Mouse (Mus musculus) limb, embryonic 13.5 days (tissue): Measurements from ENCODE around the gene Sept4. TPM values are rescaled to one million over a fixed set of nuclear protein-coding genes. Genes with fewer than 3 reads are reported as not detected.

Experiments
- ATAC-seq: fragments of 200-750 bp; cut with Nextera tagmentation; 2 replicates; pipeline ENCODE4 v1.8.0; 2017; ENCODE audit warnings: low read depth, moderate number of reproducible peaks, moderate TSS enrichment; ENCODE audit not compliant: low FRiP score
- H3K27ac ChIP-seq: fragments of 300-500 bp; sonication (generic); 2 replicates; pipeline ENCODE4 v1.5.1; 2015; ENCODE audit warnings: inconsistent platforms, mild to moderate bottlenecking, moderate library complexity
- H3K27me3 ChIP-seq: fragments of 300-500 bp; sonication (generic); 2 replicates; pipeline ENCODE4 v1.6.1; 2015; ENCODE audit warnings: mild to moderate bottlenecking, inconsistent platforms
- H3K36me3 ChIP-seq: fragments of 300-500 bp; sonication (generic); 2 replicates; pipeline ENCODE4 v1.6.1; 2015; ENCODE audit warnings: inconsistent platforms, mild to moderate bottlenecking, moderate library complexity
- H3K4me1 ChIP-seq: fragments of 300-500 bp; sonication (generic); 2 replicates; pipeline ENCODE4 v1.6.1; 2015; ENCODE audit warnings: inconsistent platforms
- H3K4me2 ChIP-seq: fragments of 300-500 bp; sonication (generic); replicated peaks from 2 replicates; pipeline ENCODE4 v1.6.1; 2015; ENCODE audit warnings: inconsistent platforms, mild to moderate bottlenecking, moderate library complexity
- H3K4me3 ChIP-seq: fragments of 300-500 bp; sonication (generic); 2 replicates; pipeline ENCODE4 v1.5.1; 2015; ENCODE audit warnings: moderate library complexity, mild to moderate bottlenecking, inconsistent platforms
- H3K9ac ChIP-seq: fragments of 300-500 bp; sonication (generic); 2 replicates; pipeline ENCODE4 v1.6.1; 2015; ENCODE audit warnings: mild to moderate bottlenecking, inconsistent platforms
- H3K9me3 ChIP-seq: fragments of 300-500 bp; sonication (generic); 2 replicates; pipeline ENCODE4 v1.6.1; 2016; ENCODE audit warnings: inconsistent platforms
- WGBS: fragments of 180-500 bp; shearing (Covaris S2); methylation state at CpG from one replicate; pipeline ENCODE4 v1.1.7; 2015; 5-methylcytosine and 5-hydroxymethylcytosine counted together
- polyA plus RNA-seq: library from polyadenylated mRNA; unstranded; fragments of >200 nt; fragmentation: Nextera tagmentation; extraction: Ambion mirVana; gene quantifications from 2 replicates; pipeline ENCODE4 v1.2.1, GENCODE M21; 2015

Sept4 gene
- polyA plus RNA-seq, 1 experiment from 2014 or later, result 21.2 TPM

GRCm38 (mm10) chr11:87592713-87593598 is 24.3 kb downstream of the Sept4 start:
- Histone ChIP-seq H3K4me2 (peak overlapping the region; percentile 88), H3K9me3 (no peaks in the 10 kb centered on the region), H3K4me3 (peak overlapping the region; percentile 80), H3K4me1 (peaks cover 61% of the 10 kb centered on the region), H3K36me3 (peaks cover 18% of the 10 kb centered on the region), H3K9ac (peak overlapping the region; percentile 85), H3K27me3 (no peaks in the 10 kb centered on the region), H3K27ac (peak overlapping the region; percentile 89)
- ATAC-seq, result no peak
- 39% methylated on average over 13 of the region's 13 CpGs for WGBS

DNA sequence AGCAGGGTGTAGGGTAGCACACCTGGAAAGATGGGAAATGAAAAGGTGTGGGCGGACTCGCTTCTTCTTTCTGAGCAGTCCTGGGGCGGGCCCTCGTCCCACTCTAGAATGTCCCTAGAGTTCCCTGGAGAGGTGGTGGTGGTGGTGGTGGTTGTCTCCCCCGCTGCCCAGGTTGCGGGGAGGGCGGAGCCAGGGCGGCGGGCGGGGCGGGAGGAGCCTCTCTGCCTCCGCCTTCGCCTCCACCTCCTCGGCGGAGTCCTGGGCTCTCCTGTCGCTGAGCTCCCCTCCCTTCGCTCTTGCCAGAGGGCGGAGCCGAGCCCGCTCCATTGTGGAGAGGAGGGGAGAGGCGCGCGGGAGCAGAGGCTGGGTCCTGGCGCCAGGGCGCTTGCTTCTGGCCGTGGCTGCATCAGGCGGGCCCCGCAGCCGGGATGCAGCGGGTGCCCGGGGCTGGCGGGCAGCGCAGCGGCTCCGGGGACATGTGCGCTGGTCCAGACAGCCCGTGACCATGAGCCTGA is 26.7 kb downstream of the Sept4 start:
- H3K27me3 ChIP-seq, result no peaks in the 10 kb centered on the region
- ATAC-seq, result peak; percentile 54; the same call in 1 of the 2 replicates
- peaks cover 42% of the 10 kb centered on the region for H3K36me3 ChIP-seq
- WGBS, result 1% methylated on average over 32 of the region's 37 CpGs
- H3K4me3 ChIP-seq, result peak overlapping the region; percentile 88
- H3K27ac ChIP-seq, result peak overlapping the region; percentile 84
- no peaks in the 10 kb centered on the region for H3K9me3 ChIP-seq
- peaks cover 50% of the 10 kb centered on the region for H3K4me1 ChIP-seq
- peak overlapping the region; percentile 95 for H3K4me2 ChIP-seq
- peak overlapping the region; percentile 97 for H3K9ac ChIP-seq

GRCm38 (mm10) chr11:87595976-87596375 is 27.3 kb downstream of the Sept4 start:
- ATAC-seq, result no peak
- peak overlapping the region; percentile 97 for H3K9ac ChIP-seq
- H3K4me3 ChIP-seq, result peak overlapping the region; percentile 88
- H3K27me3 ChIP-seq, result no peaks in the 10 kb centered on the region
- H3K36me3 ChIP-seq, result peaks cover 48% of the 10 kb centered on the region
- 4% methylated on average over 7 of the region's 7 CpGs for WGBS
- H3K4me1 ChIP-seq, result peaks cover 44% of the 10 kb centered on the region
- peak overlapping the region; percentile 84 for H3K27ac ChIP-seq
- H3K9me3 ChIP-seq, result no peaks in the 10 kb centered on the region
- H3K4me2 ChIP-seq, result peak overlapping the region; percentile 95

DNA sequence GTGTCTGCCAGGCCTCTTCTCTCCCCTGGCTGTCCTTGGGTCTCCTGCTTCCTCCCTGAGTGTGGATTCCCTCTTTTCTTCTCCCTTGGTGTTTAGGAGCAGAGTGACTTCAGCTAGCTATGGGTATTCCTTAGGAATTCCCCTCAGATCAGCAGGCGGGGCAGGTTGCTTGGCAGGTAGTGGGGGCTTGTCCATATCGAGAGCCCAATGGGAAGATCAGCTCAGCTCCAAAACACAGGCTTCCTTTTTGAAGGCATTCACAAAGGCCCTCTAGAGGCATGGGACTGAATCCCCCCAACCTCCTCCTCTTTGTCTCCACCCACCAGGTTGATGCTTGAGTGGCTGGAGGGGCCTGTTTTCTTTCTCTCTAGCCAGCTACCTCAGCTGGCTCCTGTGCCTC is 27.8 kb downstream of the Sept4 start:
- Histone ChIP-seq H3K27me3 (no peaks in the 10 kb centered on the region), H3K36me3 (peaks cover 53% of the 10 kb centered on the region), H3K4me2 (peak overlapping the region; percentile 95), H3K9me3 (no peaks in the 10 kb centered on the region), H3K4me1 (peaks cover 44% of the 10 kb centered on the region), H3K4me3 (peak overlapping the region; percentile 88), H3K27ac (no peak overlapping the region; the same call in 1 of the 2 replicates), H3K9ac (peak overlapping the region; percentile 97)
- no peak for ATAC-seq
- 38% methylated on average over 2 of the region's 2 CpGs for WGBS

GRCm38 (mm10) chr11:87597061-87597460 is 28.4 kb downstream of the Sept4 start:
- H3K27me3 ChIP-seq, result no peaks in the 10 kb centered on the region
- no peaks in the 10 kb centered on the region for H3K9me3 ChIP-seq
- H3K4me3 ChIP-seq, result no peak overlapping the region
- H3K4me2 ChIP-seq, result peak overlapping the region; percentile 95
- H3K9ac ChIP-seq, result peak overlapping the region; percentile 97; the same call in 1 of the 2 replicates
- H3K36me3 ChIP-seq, result peaks cover 59% of the 10 kb centered on the region
- no peak for ATAC-seq
- H3K27ac ChIP-seq, result no peak overlapping the region
- peaks cover 44% of the 10 kb centered on the region for H3K4me1 ChIP-seq

DNA sequence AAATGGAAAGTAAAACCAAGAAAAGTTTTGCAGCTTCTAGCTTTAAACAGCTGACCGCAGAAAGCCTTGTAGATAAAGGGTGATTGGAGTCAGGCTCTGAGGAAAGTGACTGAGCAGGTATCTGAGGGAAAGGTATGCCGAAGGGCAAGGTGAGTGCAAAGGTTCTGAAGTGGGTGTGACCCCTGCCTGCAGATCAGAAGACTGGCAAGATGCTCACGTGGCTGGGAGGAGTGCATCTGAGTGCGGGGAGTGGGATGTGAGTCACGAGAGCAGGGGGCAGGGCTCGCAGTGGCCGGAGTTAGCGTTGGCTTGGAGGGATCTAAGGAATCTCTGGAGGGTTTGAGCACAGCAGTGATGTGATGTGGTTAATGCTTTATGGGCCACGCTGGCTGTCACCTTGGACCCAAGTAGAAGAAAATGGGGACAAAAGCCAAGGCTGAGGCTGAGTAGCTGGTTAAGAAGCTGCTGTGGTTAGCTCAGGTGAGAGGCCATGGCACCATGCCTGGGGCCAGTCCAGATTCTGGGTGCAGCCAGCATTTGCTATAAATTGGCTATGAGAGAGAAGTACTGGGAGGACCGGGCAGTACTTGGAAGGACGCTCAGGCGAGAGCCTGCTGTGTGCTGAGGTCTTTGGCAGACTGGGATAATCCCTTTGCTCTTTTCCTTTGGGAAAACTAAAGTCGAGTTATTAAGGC is 30.8 kb downstream of the Sept4 start:
- no peaks in the 10 kb centered on the region for H3K9me3 ChIP-seq
- no peak overlapping the region for H3K9ac ChIP-seq
- no peak for ATAC-seq
- no peak overlapping the region for H3K4me2 ChIP-seq
- H3K4me3 ChIP-seq, result no peak overlapping the region
- peaks cover 77% of the 10 kb centered on the region for H3K36me3 ChIP-seq
- WGBS, result 88% methylated on average over 13 of the region's 13 CpGs
- no peaks in the 10 kb centered on the region for H3K27me3 ChIP-seq
- H3K4me1 ChIP-seq, result peaks cover 25% of the 10 kb centered on the region
- H3K27ac ChIP-seq, result no peak overlapping the region

- no peak overlapping the region for H3K4me3 ChIP-seq
- H3K4me1 ChIP-seq, result peaks cover 18% of the 10 kb centered on the region
- H3K27me3 ChIP-seq, result no peaks in the 10 kb centered on the region
- H3K36me3 ChIP-seq, result peaks cover 86% of the 10 kb centered on the region
- WGBS, result 93% methylated on average over 10 of the region's 10 CpGs
- H3K4me2 ChIP-seq, result no peak overlapping the region
- ATAC-seq, result no peak
- no peak overlapping the region for H3K9ac ChIP-seq
- no peak overlapping the region for H3K27ac ChIP-seq
- H3K9me3 ChIP-seq, result no peaks in the 10 kb centered on the region
Measured at GRCm38 (mm10) chr11:87600322-87600853, 31.7 kb downstream of the Sept4 start.

- Histone ChIP-seq H3K9me3 (no peaks in the 10 kb centered on the region), H3K9ac (no peak overlapping the region), H3K4me1 (peaks cover 2% of the 10 kb centered on the region), H3K36me3 (peaks cover 99% of the 10 kb centered on the region), H3K27ac (no peak overlapping the region), H3K27me3 (no peaks in the 10 kb centered on the region), H3K4me3 (no peak overlapping the region), H3K4me2 (no peak overlapping the region)
- ATAC-seq, result no peak
- 93% methylated on average over 9 of the region's 9 CpGs for WGBS
Measured at GRCm38 (mm10) chr11:87602234-87602633, 33.5 kb downstream of the Sept4 start.

DNA sequence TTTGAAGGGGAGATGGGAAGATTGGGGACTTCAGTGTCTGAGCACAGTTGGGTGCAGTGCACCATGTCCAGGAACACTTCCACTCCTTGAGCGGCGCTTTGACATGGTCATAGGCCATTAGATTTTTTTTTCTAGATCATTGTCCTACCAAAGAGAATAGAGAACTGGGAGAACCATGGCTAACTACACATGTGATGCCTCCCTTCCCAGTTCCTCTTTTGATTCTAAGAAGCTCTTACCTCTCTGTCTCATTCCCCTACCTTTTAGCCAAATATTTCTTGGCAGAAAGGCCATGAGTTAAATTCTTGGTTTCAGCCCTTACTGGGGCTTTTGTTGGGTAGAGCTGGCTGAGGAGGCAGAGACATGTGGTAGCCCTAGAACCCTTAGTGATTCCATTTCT is 34.9 kb downstream of the Sept4 start:
- no peaks in the 10 kb centered on the region for H3K4me1 ChIP-seq
- H3K9ac ChIP-seq, result no peak overlapping the region
- 98% methylated on average over 2 of the region's 2 CpGs for WGBS
- no peak overlapping the region for H3K27ac ChIP-seq
- no peaks in the 10 kb centered on the region for H3K9me3 ChIP-seq
- H3K4me3 ChIP-seq, result no peak overlapping the region
- no peaks in the 10 kb centered on the region for H3K27me3 ChIP-seq
- H3K4me2 ChIP-seq, result no peak overlapping the region
- ATAC-seq, result no peak
- H3K36me3 ChIP-seq, result peaks cover 99% of the 10 kb centered on the region

GRCm38 (mm10) chr11:87609264-87609663 is 40.6 kb downstream of the Sept4 start:
- Histone ChIP-seq H3K27ac (no peak overlapping the region), H3K4me3 (no peak overlapping the region), H3K27me3 (no peaks in the 10 kb centered on the region), H3K4me1 (no peaks in the 10 kb centered on the region), H3K4me2 (no peak overlapping the region), H3K36me3 (peaks cover 99% of the 10 kb centered on the region), H3K9me3 (no peaks in the 10 kb centered on the region), H3K9ac (no peak overlapping the region)
- 84% methylated on average over 7 of the region's 7 CpGs for whole genome bisulfite sequencing
- no peak for ATAC-seq

- Histone ChIP-seq H3K4me1 (no peaks in the 10 kb centered on the region), H3K27ac (no peak overlapping the region), H3K4me3 (no peak overlapping the region), H3K9me3 (no peaks in the 10 kb centered on the region), H3K4me2 (no peak overlapping the region), H3K36me3 (peaks cover 98% of the 10 kb centered on the region), H3K27me3 (no peaks in the 10 kb centered on the region), H3K9ac (no peak overlapping the region)
- 91% methylated on average over 9 of the region's 9 CpGs for WGBS
- ATAC-seq, result no peak
Measured at GRCm38 (mm10) chr11:87611547-87611946, 42.8 kb downstream of the Sept4 start.

GRCm38 (mm10) chr11:87613972-87614371 is 45.3 kb downstream of the Sept4 start:
- peaks cover 95% of the 10 kb centered on the region for H3K36me3 ChIP-seq
- no peaks in the 10 kb centered on the region for H3K4me1 ChIP-seq
- H3K4me2 ChIP-seq, result no peak overlapping the region
- no peak overlapping the region for H3K4me3 ChIP-seq
- no peak overlapping the region for H3K9ac ChIP-seq
- WGBS, result 93% methylated on average over 7 of the region's 7 CpGs
- H3K27me3 ChIP-seq, result no peaks in the 10 kb centered on the region
- H3K27ac ChIP-seq, result no peak overlapping the region
- peaks cover 10% of the 10 kb centered on the region; the same call in 1 of the 2 replicates for H3K9me3 ChIP-seq
- ATAC-seq, result no peak
